Mouse (Mus musculus) heart, postnatal 0 days (tissue): ENCODE measurements around the gene Cflar.

Source experiments
- CTCF ChIP-seq: IDR thresholded peaks from 2 replicates; pipeline ENCODE4 v1.5.1; 2016; ENCODE audit warnings: antibody characterized with exemption, control low read depth, low read depth
- EP300 ChIP-seq: IDR thresholded peaks from 2 replicates; pipeline ENCODE4 v1.6.1; 2016; ENCODE audit warnings: antibody characterized with exemption, low read depth

- TF ChIP-seq CTCF = no peak
- TF ChIP-seq EP300 = no peak
These were observed 62.6 kb downstream of the Cflar start for GRCm38 (mm10) chr1:58773905-58774304.
